Mouse (Mus musculus): ENCODE results near the gene Emg1. TPM values are rescaled to one million over a fixed set of nuclear protein-coding genes. Genes with fewer than 3 reads are reported as not detected.

Gene Emg1
- polyA plus RNA-seq, 1 experiment, result 149 TPM

GRCm38 (mm10) chr6:124708289-124708889 is 3.6 kb downstream of the Emg1 start:
- Histone ChIP-seq H3K27ac (ENCODE audit: control insufficient read depth, insufficient read depth, low read depth, low read length, poor library complexity) (no peak overlapping the region), H3K4me1 (ENCODE audit: control insufficient read depth, insufficient read depth, low read length) (peaks cover 2% of the 10 kb centered on the region; the same call in 1 of the 2 replicates), H3K4me3 (replicated peaks; ENCODE audit: control insufficient read depth, low read depth, low read length) (no peak overlapping the region)
- TF ChIP-seq CTCF (IDR thresholded peaks at IDR 0.05; ENCODE audit: control insufficient read depth, insufficient read depth, low read length) (no peak), POLR2A (IDR thresholded peaks at IDR 0.05; ENCODE audit: borderline replicate concordance, control insufficient read depth, low read depth, low read length) (no peak)
- WGBS, result 91% methylated on average over 10 of the region's 10 CpGs

GRCm38 (mm10) chr6:124706061-124706627 is 5.8 kb downstream of the Emg1 start:
- WGBS, result 83% methylated on average over 5 of the region's 5 CpGs
- TF ChIP-seq CTCF (IDR thresholded peaks at IDR 0.05; ENCODE audit: control insufficient read depth, insufficient read depth, low read length) (no peak), POLR2A (IDR thresholded peaks at IDR 0.05; ENCODE audit: borderline replicate concordance, control insufficient read depth, low read depth, low read length) (no peak)
- H3K4me3 ChIP-seq (replicated peaks; ENCODE audit: control insufficient read depth, low read depth, low read length), result no peak overlapping the region
- H3K4me1 ChIP-seq (ENCODE audit: control insufficient read depth, insufficient read depth, low read length), result peaks cover 2% of the 10 kb centered on the region; the same call in 1 of the 2 replicates
- H3K27ac ChIP-seq (ENCODE audit: control insufficient read depth, insufficient read depth, low read depth, low read length, poor library complexity), result no peak overlapping the region

- no peak overlapping the region for H3K4me3 ChIP-seq (replicated peaks; ENCODE audit: control insufficient read depth, low read depth, low read length)
- H3K4me1 ChIP-seq (ENCODE audit: control insufficient read depth, insufficient read depth, low read length), result peaks cover 2% of the 10 kb centered on the region; the same call in 1 of the 2 replicates
- no peak overlapping the region for H3K27ac ChIP-seq (ENCODE audit: control insufficient read depth, insufficient read depth, low read depth, low read length, poor library complexity)
- TF ChIP-seq CTCF (IDR thresholded peaks at IDR 0.05; ENCODE audit: control insufficient read depth, insufficient read depth, low read length) (no peak), POLR2A (IDR thresholded peaks at IDR 0.05; ENCODE audit: borderline replicate concordance, control insufficient read depth, low read depth, low read length) (no peak)
- WGBS, result 87% methylated on average over 2 of the region's 2 CpGs
Observed at GRCm38 (mm10) chr6:124704417-124704816, 7.6 kb downstream of the Emg1 start.

- WGBS, result 63% methylated on average over 7 of the region's 7 CpGs
- Histone ChIP-seq H3K4me1 (ENCODE audit: control insufficient read depth, insufficient read depth, low read length) (peaks cover 2% of the 10 kb centered on the region; the same call in 1 of the 2 replicates), H3K4me3 (replicated peaks; ENCODE audit: control insufficient read depth, low read depth, low read length) (no peak overlapping the region), H3K27ac (ENCODE audit: control insufficient read depth, insufficient read depth, low read depth, low read length, poor library complexity) (no peak overlapping the region)
- TF ChIP-seq POLR2A (IDR thresholded peaks at IDR 0.05; ENCODE audit: borderline replicate concordance, control insufficient read depth, low read depth, low read length) (no peak), CTCF (IDR thresholded peaks at IDR 0.05; ENCODE audit: control insufficient read depth, insufficient read depth, low read length) (no peak)
Observed at GRCm38 (mm10) chr6:124703789-124704188, 8.2 kb downstream of the Emg1 start.

- 55% methylated on average over 3 of the region's 3 CpGs for WGBS
- H3K4me3 ChIP-seq (replicated peaks; ENCODE audit: control insufficient read depth, low read depth, low read length), result no peak overlapping the region
- H3K27ac ChIP-seq (ENCODE audit: control insufficient read depth, insufficient read depth, low read depth, low read length, poor library complexity), result no peak overlapping the region
- no peaks in the 10 kb centered on the region for H3K4me1 ChIP-seq (ENCODE audit: control insufficient read depth, insufficient read depth, low read length)
- TF ChIP-seq POLR2A (IDR thresholded peaks at IDR 0.05; ENCODE audit: borderline replicate concordance, control insufficient read depth, low read depth, low read length) (no peak), CTCF (IDR thresholded peaks at IDR 0.05; ENCODE audit: control insufficient read depth, insufficient read depth, low read length) (peak; percentile 96)
Observed at GRCm38 (mm10) chr6:124702784-124703103, 9.2 kb downstream of the Emg1 start.

- no peak for TF ChIP-seq CTCF (IDR thresholded peaks at IDR 0.05; ENCODE audit: control insufficient read depth, insufficient read depth, low read length)
- TF ChIP-seq POLR2A (IDR thresholded peaks at IDR 0.05; ENCODE audit: borderline replicate concordance, control insufficient read depth, low read depth, low read length), result no peak
- 82% methylated on average over 17 of the region's 17 CpGs for WGBS
- H3K27ac ChIP-seq (ENCODE audit: control insufficient read depth, insufficient read depth, low read depth, low read length, poor library complexity), result no peak overlapping the region
- H3K4me1 ChIP-seq (ENCODE audit: control insufficient read depth, insufficient read depth, low read length), result no peaks in the 10 kb centered on the region
- no peak overlapping the region for H3K4me3 ChIP-seq (replicated peaks; ENCODE audit: control insufficient read depth, low read depth, low read length)
Observed at GRCm38 (mm10) chr6:124702102-124702783, 9.7 kb downstream of the Emg1 start.

GRCm38 (mm10) chr6:124701338-124701737 is 10.6 kb downstream of the Emg1 start:
- H3K4me3 ChIP-seq (replicated peaks; ENCODE audit: control insufficient read depth, low read depth, low read length), result no peak overlapping the region
- H3K27ac ChIP-seq (ENCODE audit: control insufficient read depth, insufficient read depth, low read depth, low read length, poor library complexity), result no peak overlapping the region
- WGBS, result 90% methylated on average over 8 of the region's 8 CpGs
- TF ChIP-seq POLR2A (IDR thresholded peaks at IDR 0.05; ENCODE audit: borderline replicate concordance, control insufficient read depth, low read depth, low read length), result no peak
- TF ChIP-seq CTCF (IDR thresholded peaks at IDR 0.05; ENCODE audit: control insufficient read depth, insufficient read depth, low read length), result peak; percentile 23; the same call in 1 of the 2 replicates
- H3K4me1 ChIP-seq (ENCODE audit: control insufficient read depth, insufficient read depth, low read length), result no peaks in the 10 kb centered on the region

GRCm38 (mm10) chr6:124699962-124700610 is 11.9 kb downstream of the Emg1 start:
- H3K27ac ChIP-seq (ENCODE audit: control insufficient read depth, insufficient read depth, low read depth, low read length, poor library complexity), result no peak overlapping the region
- 92% methylated on average over 11 of the region's 11 CpGs for WGBS

More at GRCm38 (mm10) chr6:124699962-124700610, 11.9 kb downstream of the Emg1 start:
- Histone ChIP-seq H3K4me3 (replicated peaks; ENCODE audit: control insufficient read depth, low read depth, low read length) (no peak overlapping the region), H3K4me1 (ENCODE audit: control insufficient read depth, insufficient read depth, low read length) (no peaks in the 10 kb centered on the region)
- TF ChIP-seq POLR2A (IDR thresholded peaks at IDR 0.05; ENCODE audit: borderline replicate concordance, control insufficient read depth, low read depth, low read length) (no peak), CTCF (IDR thresholded peaks at IDR 0.05; ENCODE audit: control insufficient read depth, insufficient read depth, low read length) (no peak)
